Mouse (Mus musculus) E14TG2a.4 (cell line): ENCODE measurements around the gene Cadm2.

Experiments
- CTCF ChIP-seq: conservative IDR thresholded peaks from 2 replicates; pipeline ENCODE4 v1.5.1; 2014; ENCODE audit warnings: low read length
- NANOG ChIP-seq: IDR thresholded peaks from 2 replicates; pipeline ENCODE4 v1.6.1; 2014; ENCODE audit warnings: borderline replicate concordance, low read length, mixed read lengths
- POU5F1 ChIP-seq: IDR thresholded peaks from 2 replicates; pipeline ENCODE4 v1.6.1; 2014; ENCODE audit warnings: low read length, borderline replicate concordance

- TF ChIP-seq CTCF (no peak), NANOG (no peak), POU5F1 (no peak)
Observed at GRCm38 (mm10) chr16:67284664-67285063, 336.0 kb downstream of the Cadm2 start.
